Mouse (Mus musculus): ENCODE data around the gene Nfia.

DNA sequence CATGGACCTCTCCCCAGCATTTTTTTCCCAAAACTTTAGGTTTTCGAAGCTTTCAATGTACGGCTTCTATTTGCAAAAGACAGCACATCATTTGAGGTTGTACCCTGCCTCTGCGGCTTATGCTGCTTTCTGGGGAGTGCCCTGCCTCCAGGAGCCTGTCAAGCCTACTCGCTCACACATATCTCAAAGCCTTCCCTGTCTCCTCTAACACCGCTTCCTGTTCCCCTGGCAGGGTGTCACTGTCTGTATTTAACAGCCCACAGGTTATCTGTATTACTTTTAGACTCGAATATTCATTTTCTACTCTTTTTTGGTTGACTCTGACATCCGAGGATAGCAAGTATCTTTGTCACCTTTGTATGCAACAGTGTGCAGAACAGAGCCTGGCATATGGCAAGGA, 304.1 kb downstream of the Nfia start:
- TF ChIP-seq POLR2A (IDR thresholded peaks at IDR 0.05; ENCODE audit: control insufficient read depth, low read depth, low read length) (no peak), CTCF (IDR thresholded peaks at IDR 0.05; ENCODE audit: control insufficient read depth, insufficient read depth, insufficient replicate concordance, low read depth, low read length) (no peak)
